Mouse (Mus musculus): ENCODE results near the gene Gmip.

- TF ChIP-seq POLR2A (IDR thresholded peaks at IDR 0.05; ENCODE audit: borderline replicate concordance, extremely low read depth, low read depth, low read length) (no peak), CTCF (IDR thresholded peaks at IDR 0.05; ENCODE audit: insufficient read depth, low read length) (no peak)
Observed at GRCm38 (mm10) chr8:69815396-69815795, 6.9 kb downstream of the Gmip start.
